Mouse (Mus musculus) intestine, embryonic 16.5 days (tissue): ENCODE results near the gene Marveld2. TPM values are rescaled to one million over a fixed set of nuclear protein-coding genes. Genes with fewer than 3 reads are reported as not detected.

Source experiments
- ATAC-seq: fragments of 200-750 bp; cut with Nextera tagmentation; 2 replicates; pipeline ENCODE4 v1.8.0; 2017; ENCODE audit warnings: moderate TSS enrichment, moderate library complexity
- H3K27ac ChIP-seq: fragments of 300-500 bp; sonication (generic); 2 replicates; pipeline ENCODE4 v1.5.1; 2014; ENCODE audit warnings: mild to moderate bottlenecking, low read length
- H3K27me3 ChIP-seq: fragments of 300-500 bp; sonication (generic); replicated peaks from 2 replicates; pipeline ENCODE4 v1.6.1; 2014; ENCODE audit warnings: low read length, control low read depth, mixed read lengths; ENCODE audit not compliant: control insufficient read depth, insufficient read depth
- H3K36me3 ChIP-seq: fragments of 300-500 bp; sonication (generic); 2 replicates; pipeline ENCODE4 v1.6.1; 2014; ENCODE audit warnings: low read length, control low read depth; ENCODE audit not compliant: control insufficient read depth, insufficient read depth
- H3K4me1 ChIP-seq: fragments of 300-500 bp; sonication (generic); 2 replicates; pipeline ENCODE4 v1.6.1; 2014; ENCODE audit warnings: low read length, control low read depth, mixed read lengths; ENCODE audit not compliant: control insufficient read depth, insufficient read depth
- H3K4me2 ChIP-seq: fragments of 300-500 bp; sonication (generic); 2 replicates; pipeline ENCODE4 v1.6.1; 2014; ENCODE audit warnings: low read depth, low read length, control low read depth
- H3K4me3 ChIP-seq: fragments of 300-500 bp; sonication (generic); 2 replicates; pipeline ENCODE4 v1.5.1; 2014; ENCODE audit warnings: mild to moderate bottlenecking, low read length
- H3K9ac ChIP-seq: fragments of 300-500 bp; sonication (generic); 2 replicates; pipeline ENCODE4 v1.6.1; 2014; ENCODE audit warnings: low read depth, low read length
- H3K9me3 ChIP-seq: fragments of 300-500 bp; sonication (generic); 2 replicates; pipeline ENCODE4 v1.6.1; 2016; ENCODE audit warnings: low read length, control low read depth; ENCODE audit not compliant: control insufficient read depth
- WGBS: fragments of 180-500 bp; shearing (Covaris S2); extraction: QIAGEN DNeasy Blood & Tissue Kit; methylation state at CpG from one replicate; pipeline ENCODE4 v1.1.7; 2014; 5-methylcytosine and 5-hydroxymethylcytosine counted together
- polyA plus RNA-seq: library from polyadenylated mRNA; unstranded; fragments of >200 nt; fragmentation: Nextera tagmentation; extraction: Ambion mirVana; gene quantifications from 2 replicates; pipeline ENCODE4 v1.2.1, GENCODE M21; 2015

Marveld2 gene
- polyA plus RNA-seq, 1 experiment from 2014 or later, result 29.5 TPM

GRCm38 (mm10) chr13:100588646-100589045 is 28.1 kb downstream of the Marveld2 start:
- no peak overlapping the region for H3K27ac ChIP-seq
- H3K4me1 ChIP-seq, result no peaks in the 10 kb centered on the region
- 0 out of 2 replicates have a peak overlapping the region, but pooled peaks have one; percentile 27 for H3K4me2 ChIP-seq
- no peak overlapping the region for H3K9ac ChIP-seq
- no peak overlapping the region for H3K4me3 ChIP-seq
- no peaks in the 10 kb centered on the region for H3K9me3 ChIP-seq
- no peak for ATAC-seq
- 84% methylated on average over 11 of the region's 12 CpGs for WGBS
- no peaks in the 10 kb centered on the region for H3K36me3 ChIP-seq
- no peaks in the 10 kb centered on the region for H3K27me3 ChIP-seq

- Histone ChIP-seq H3K4me3 (no peak overlapping the region), H3K9me3 (no peaks in the 10 kb centered on the region), H3K27ac (no peak overlapping the region), H3K27me3 (no peaks in the 10 kb centered on the region), H3K4me1 (no peaks in the 10 kb centered on the region), H3K4me2 (no peak overlapping the region), H3K36me3 (no peaks in the 10 kb centered on the region), H3K9ac (no peak overlapping the region; the same call in 1 of the 2 replicates)
- ATAC-seq, result no peak
- 33% methylated on average over 6 of the region's 6 CpGs for WGBS
These were observed 34.6 kb downstream of the Marveld2 start for GRCm38 (mm10) chr13:100582144-100582543.

- H3K27ac ChIP-seq, result no peak overlapping the region
- ATAC-seq, result no peak
- WGBS, result 23% methylated on average over 3 of the region's 3 CpGs
- no peaks in the 10 kb centered on the region for H3K36me3 ChIP-seq
- no peak overlapping the region for H3K4me2 ChIP-seq
- H3K9me3 ChIP-seq, result no peaks in the 10 kb centered on the region
- H3K9ac ChIP-seq, result no peak overlapping the region; the same call in 1 of the 2 replicates
- H3K4me1 ChIP-seq, result no peaks in the 10 kb centered on the region
- H3K4me3 ChIP-seq, result no peak overlapping the region
- H3K27me3 ChIP-seq, result no peaks in the 10 kb centered on the region
These were observed 35.1 kb downstream of the Marveld2 start for GRCm38 (mm10) chr13:100581701-100582100.

- no peaks in the 10 kb centered on the region for H3K27me3 ChIP-seq
- no peaks in the 10 kb centered on the region for H3K4me1 ChIP-seq
- H3K36me3 ChIP-seq, result no peaks in the 10 kb centered on the region
- no peak for ATAC-seq
- H3K27ac ChIP-seq, result no peak overlapping the region
- H3K4me2 ChIP-seq, result no peak overlapping the region
- no peaks in the 10 kb centered on the region for H3K9me3 ChIP-seq
- H3K9ac ChIP-seq, result no peak overlapping the region
- H3K4me3 ChIP-seq, result no peak overlapping the region
These were observed 36.8 kb downstream of the Marveld2 start for GRCm38 (mm10) chr13:100579951-100580350.

GRCm38 (mm10) chr13:100579220-100579619 is 37.6 kb downstream of the Marveld2 start:
- no peaks in the 10 kb centered on the region for H3K36me3 ChIP-seq
- H3K27ac ChIP-seq, result no peak overlapping the region
- no peaks in the 10 kb centered on the region for H3K4me1 ChIP-seq
- no peak overlapping the region for H3K4me3 ChIP-seq
- H3K4me2 ChIP-seq, result no peak overlapping the region
- H3K27me3 ChIP-seq, result no peaks in the 10 kb centered on the region
- ATAC-seq, result no peak
- no peaks in the 10 kb centered on the region for H3K9me3 ChIP-seq
- H3K9ac ChIP-seq, result no peak overlapping the region
- 41% methylated on average over 3 of the region's 3 CpGs for WGBS

GRCm38 (mm10) chr13:100575950-100576349 is 40.8 kb downstream of the Marveld2 start:
- WGBS, result 36% methylated on average over 2 of the region's 2 CpGs
- Histone ChIP-seq H3K4me2 (no peak overlapping the region), H3K9ac (no peak overlapping the region), H3K27ac (no peak overlapping the region), H3K9me3 (no peaks in the 10 kb centered on the region), H3K36me3 (no peaks in the 10 kb centered on the region), H3K4me3 (no peak overlapping the region), H3K4me1 (no peaks in the 10 kb centered on the region), H3K27me3 (no peaks in the 10 kb centered on the region)
- peak; percentile 83 for ATAC-seq

- Histone ChIP-seq H3K36me3 (no peaks in the 10 kb centered on the region), H3K9me3 (no peaks in the 10 kb centered on the region), H3K9ac (no peak overlapping the region), H3K27me3 (no peaks in the 10 kb centered on the region), H3K4me2 (no peak overlapping the region), H3K4me1 (no peaks in the 10 kb centered on the region), H3K27ac (no peak overlapping the region), H3K4me3 (no peak overlapping the region)
- WGBS, result 74% methylated on average over 2 of the region's 2 CpGs
- no peak for ATAC-seq
These were observed 46.1 kb downstream of the Marveld2 start for GRCm38 (mm10) chr13:100570713-100571112.

- 96% methylated on average over 1 of the region's 1 CpGs for WGBS
- Histone ChIP-seq H3K4me3 (no peak overlapping the region), H3K9ac (no peak overlapping the region), H3K27me3 (no peaks in the 10 kb centered on the region), H3K4me1 (no peaks in the 10 kb centered on the region), H3K27ac (no peak overlapping the region), H3K9me3 (no peaks in the 10 kb centered on the region), H3K4me2 (no peak overlapping the region), H3K36me3 (no peaks in the 10 kb centered on the region)
- no peak for ATAC-seq
These were observed 48.4 kb downstream of the Marveld2 start for GRCm38 (mm10) chr13:100568359-100568758.

- H3K4me3 ChIP-seq, result no peak overlapping the region
- no peaks in the 10 kb centered on the region for H3K36me3 ChIP-seq
- no peak overlapping the region for H3K27ac ChIP-seq
- no peaks in the 10 kb centered on the region for H3K4me1 ChIP-seq
- no peaks in the 10 kb centered on the region; the same call in 1 of the 2 replicates for H3K27me3 ChIP-seq
- WGBS, result 82% methylated on average over 9 of the region's 9 CpGs
- H3K9me3 ChIP-seq, result no peaks in the 10 kb centered on the region
- ATAC-seq, result no peak
- H3K4me2 ChIP-seq, result no peak overlapping the region
- no peak overlapping the region for H3K9ac ChIP-seq
These were observed 57.3 kb downstream of the Marveld2 start for GRCm38 (mm10) chr13:100559449-100559848.

GRCm38 (mm10) chr13:100557011-100557410 is 59.8 kb downstream of the Marveld2 start:
- Histone ChIP-seq H3K4me3 (no peak overlapping the region), H3K9ac (no peak overlapping the region), H3K27ac (no peak overlapping the region), H3K4me1 (no peaks in the 10 kb centered on the region), H3K27me3 (peaks cover 8% of the 10 kb centered on the region; the same call in 1 of the 2 replicates), H3K9me3 (no peaks in the 10 kb centered on the region), H3K36me3 (no peaks in the 10 kb centered on the region), H3K4me2 (no peak overlapping the region)
- no peak for ATAC-seq
- WGBS, result 55% methylated on average over 4 of the region's 4 CpGs
